Mouse (Mus musculus): Measurements from ENCODE around the gene Grsf1.

- no peak for TF ChIP-seq POLR2A (IDR thresholded peaks at IDR 0.05; ENCODE audit: borderline replicate concordance, extremely low read depth, insufficient read depth, insufficient read length, poor library complexity, severe bottlenecking)
- no peak for TF ChIP-seq CTCF (IDR thresholded peaks at IDR 0.05; ENCODE audit: borderline replicate concordance, extremely low read depth, insufficient read depth, insufficient read length)
These were observed 48.1 kb upstream of the Grsf1 start for GRCm38 (mm10) chr5:88724030-88724429.

Data from brain, embryonic 14.5 days (tissue).